Mouse (Mus musculus) limb, embryonic 15.5 days (tissue): ENCODE results near the gene Cbr1. TPM values are rescaled to one million over a fixed set of nuclear protein-coding genes. Genes with fewer than 3 reads are reported as not detected.

Experiments used
- ATAC-seq: fragments of 200-750 bp; cut with Nextera tagmentation; 2 replicates; pipeline ENCODE4 v1.8.0; 2017; ENCODE audit warnings: low read depth, moderate TSS enrichment; ENCODE audit not compliant: insufficient number of reproducible peaks, low FRiP score, low TSS enrichment
- H3K27ac ChIP-seq: fragments of 300-500 bp; sonication (generic); 2 replicates; pipeline ENCODE4 v1.5.1; 2015; ENCODE audit warnings: moderate library complexity, mild to moderate bottlenecking, inconsistent platforms
- H3K27me3 ChIP-seq: fragments of 300-500 bp; sonication (generic); 2 replicates; pipeline ENCODE4 v1.6.1; 2015; ENCODE audit warnings: inconsistent platforms
- H3K36me3 ChIP-seq: fragments of 300-500 bp; sonication (generic); 2 replicates; pipeline ENCODE4 v1.6.1; 2015; ENCODE audit warnings: inconsistent platforms
- H3K4me1 ChIP-seq: fragments of 300-500 bp; sonication (generic); 2 replicates; pipeline ENCODE4 v1.6.1; 2015; ENCODE audit warnings: inconsistent platforms
- H3K4me2 ChIP-seq: fragments of 300-500 bp; sonication (generic); 2 replicates; pipeline ENCODE4 v1.6.1; 2015; ENCODE audit warnings: mild to moderate bottlenecking, inconsistent platforms
- H3K4me3 ChIP-seq: fragments of 300-500 bp; sonication (generic); 2 replicates; pipeline ENCODE4 v1.5.1; 2015; ENCODE audit warnings: mild to moderate bottlenecking, inconsistent platforms
- H3K9ac ChIP-seq: fragments of 300-500 bp; sonication (generic); 2 replicates; pipeline ENCODE4 v1.6.1; 2015; ENCODE audit warnings: inconsistent platforms
- H3K9me3 ChIP-seq: fragments of 300-500 bp; sonication (generic); 2 replicates; pipeline ENCODE4 v1.6.1; 2016; ENCODE audit warnings: inconsistent platforms
- WGBS: fragments of 180-500 bp; shearing (Covaris S2); methylation state at CpG from one replicate; pipeline ENCODE4 v1.1.7; 2015; 5-methylcytosine and 5-hydroxymethylcytosine counted together
- polyA plus RNA-seq: library from polyadenylated mRNA; unstranded; fragments of >200 nt; fragmentation: Nextera tagmentation; extraction: Ambion mirVana; gene quantifications from 2 replicates; pipeline ENCODE4 v1.2.1, GENCODE M21; 2015

Cbr1 gene
- polyA plus RNA-seq, 1 experiment from 2014 or later, result 83.4 TPM

DNA sequence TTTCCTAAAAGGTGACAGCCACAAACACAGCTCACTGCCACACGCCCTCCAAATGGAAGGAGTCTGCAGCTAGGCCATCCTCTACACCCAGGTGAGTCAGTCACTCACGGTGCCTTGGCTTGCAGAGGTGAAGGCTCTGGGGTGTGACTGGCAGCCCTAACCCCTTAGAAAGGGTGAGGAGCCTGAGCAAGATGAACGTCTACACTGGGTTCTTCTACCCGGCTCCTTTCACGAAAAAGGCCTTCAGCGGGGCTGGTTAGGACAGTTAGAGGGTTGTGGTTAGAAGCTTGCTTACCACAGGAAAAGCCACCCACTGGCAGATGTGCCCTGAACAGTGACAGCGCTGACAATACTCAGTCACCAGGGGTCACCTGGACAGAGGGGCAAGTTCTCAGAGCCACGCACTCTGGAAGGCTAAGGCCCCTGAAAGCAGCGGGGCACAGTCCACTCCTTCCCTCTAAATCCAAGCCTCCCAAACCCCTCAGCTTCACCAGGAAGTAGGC, 19.9 kb upstream of the Cbr1 start:
- Histone ChIP-seq H3K4me1 (no peaks in the 10 kb centered on the region), H3K4me2 (no peak overlapping the region), H3K27me3 (no peaks in the 10 kb centered on the region), H3K4me3 (no peak overlapping the region), H3K36me3 (peaks cover 47% of the 10 kb centered on the region), H3K9me3 (no peaks in the 10 kb centered on the region), H3K27ac (no peak overlapping the region), H3K9ac (no peak overlapping the region)
- WGBS, result 80% methylated on average over 9 of the region's 9 CpGs
- ATAC-seq, result no peak; the same call in 1 of the 2 replicates

DNA sequence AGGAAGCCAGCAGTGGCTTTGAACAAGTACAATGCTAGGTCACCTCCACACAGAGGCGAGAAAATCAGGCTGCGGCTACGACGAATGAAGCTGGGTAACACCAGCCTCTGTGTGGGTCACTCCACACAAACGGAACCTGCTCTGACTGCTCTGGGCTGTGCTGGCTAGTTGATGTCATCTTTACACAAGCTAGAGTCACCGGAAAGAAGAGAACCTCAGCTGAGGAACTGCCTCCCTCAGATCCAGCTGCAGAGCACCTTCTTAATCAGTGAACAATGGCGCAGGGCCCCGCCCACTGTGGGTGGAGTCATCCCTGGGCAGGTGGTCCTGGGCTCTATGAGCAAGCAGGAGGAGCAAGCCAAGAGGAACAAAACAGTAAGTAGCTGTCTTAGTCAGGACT, 19.3 kb upstream of the Cbr1 start:
- no peaks in the 10 kb centered on the region for H3K9me3 ChIP-seq
- 76% methylated on average over 8 of the region's 8 CpGs for WGBS
- H3K27me3 ChIP-seq, result no peaks in the 10 kb centered on the region
- H3K27ac ChIP-seq, result no peak overlapping the region
- H3K36me3 ChIP-seq, result peaks cover 53% of the 10 kb centered on the region
- H3K4me2 ChIP-seq, result no peak overlapping the region
- H3K9ac ChIP-seq, result no peak overlapping the region
- no peaks in the 10 kb centered on the region for H3K4me1 ChIP-seq
- H3K4me3 ChIP-seq, result no peak overlapping the region
- ATAC-seq, result no peak

DNA sequence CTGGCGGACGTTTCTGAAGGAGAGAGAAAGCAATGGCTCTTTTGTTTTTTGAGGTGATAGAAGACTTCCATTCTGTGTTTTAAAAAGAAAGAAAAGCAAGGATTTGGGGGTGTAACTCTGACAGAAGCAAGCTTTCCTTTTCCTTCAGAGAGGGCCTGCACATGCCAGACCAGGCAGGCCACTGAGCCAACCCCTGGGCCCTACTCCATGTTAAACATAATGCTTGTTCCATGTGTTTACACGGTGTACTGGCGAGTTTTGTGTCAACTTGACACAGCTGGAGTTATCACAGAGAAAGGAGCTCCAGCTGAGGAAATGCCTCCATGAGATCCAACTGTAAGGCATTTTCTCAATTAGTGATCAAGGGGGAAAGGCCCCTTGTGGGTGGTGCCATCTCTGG, 17.4 kb upstream of the Cbr1 start:
- H3K4me1 ChIP-seq, result no peaks in the 10 kb centered on the region
- no peak overlapping the region for H3K4me3 ChIP-seq
- peaks cover 60% of the 10 kb centered on the region for H3K36me3 ChIP-seq
- no peaks in the 10 kb centered on the region for H3K27me3 ChIP-seq
- H3K9ac ChIP-seq, result no peak overlapping the region
- no peaks in the 10 kb centered on the region for H3K9me3 ChIP-seq
- 71% methylated on average over 4 of the region's 4 CpGs for WGBS
- ATAC-seq, result no peak
- H3K4me2 ChIP-seq, result no peak overlapping the region
- H3K27ac ChIP-seq, result no peak overlapping the region

DNA sequence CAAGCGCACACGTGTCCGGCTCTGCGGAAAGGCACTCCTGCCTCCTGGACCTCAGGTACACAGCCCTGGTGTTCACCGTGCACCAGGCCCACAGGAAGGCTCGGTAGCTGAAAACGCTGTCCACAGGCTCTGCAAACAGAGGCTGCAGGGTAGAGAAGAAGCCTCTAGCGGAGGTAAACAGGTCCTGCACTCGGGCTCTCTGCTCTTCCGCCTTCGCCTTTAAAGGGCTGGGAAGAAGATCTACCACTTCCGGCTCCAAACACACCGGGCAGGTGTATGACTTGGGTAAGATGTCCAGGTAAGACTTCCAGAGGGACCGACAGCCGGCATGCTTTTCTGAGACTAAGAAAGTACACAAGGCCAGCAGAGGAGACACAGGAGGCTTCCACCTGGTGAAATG, 14.7 kb upstream of the Cbr1 start:
- Histone ChIP-seq H3K4me2 (no peak overlapping the region), H3K4me1 (no peaks in the 10 kb centered on the region), H3K9me3 (no peaks in the 10 kb centered on the region), H3K9ac (no peak overlapping the region), H3K4me3 (no peak overlapping the region), H3K27ac (no peak overlapping the region), H3K27me3 (no peaks in the 10 kb centered on the region), H3K36me3 (peaks cover 57% of the 10 kb centered on the region)
- 94% methylated on average over 15 of the region's 15 CpGs for WGBS
- ATAC-seq, result no peak

DNA sequence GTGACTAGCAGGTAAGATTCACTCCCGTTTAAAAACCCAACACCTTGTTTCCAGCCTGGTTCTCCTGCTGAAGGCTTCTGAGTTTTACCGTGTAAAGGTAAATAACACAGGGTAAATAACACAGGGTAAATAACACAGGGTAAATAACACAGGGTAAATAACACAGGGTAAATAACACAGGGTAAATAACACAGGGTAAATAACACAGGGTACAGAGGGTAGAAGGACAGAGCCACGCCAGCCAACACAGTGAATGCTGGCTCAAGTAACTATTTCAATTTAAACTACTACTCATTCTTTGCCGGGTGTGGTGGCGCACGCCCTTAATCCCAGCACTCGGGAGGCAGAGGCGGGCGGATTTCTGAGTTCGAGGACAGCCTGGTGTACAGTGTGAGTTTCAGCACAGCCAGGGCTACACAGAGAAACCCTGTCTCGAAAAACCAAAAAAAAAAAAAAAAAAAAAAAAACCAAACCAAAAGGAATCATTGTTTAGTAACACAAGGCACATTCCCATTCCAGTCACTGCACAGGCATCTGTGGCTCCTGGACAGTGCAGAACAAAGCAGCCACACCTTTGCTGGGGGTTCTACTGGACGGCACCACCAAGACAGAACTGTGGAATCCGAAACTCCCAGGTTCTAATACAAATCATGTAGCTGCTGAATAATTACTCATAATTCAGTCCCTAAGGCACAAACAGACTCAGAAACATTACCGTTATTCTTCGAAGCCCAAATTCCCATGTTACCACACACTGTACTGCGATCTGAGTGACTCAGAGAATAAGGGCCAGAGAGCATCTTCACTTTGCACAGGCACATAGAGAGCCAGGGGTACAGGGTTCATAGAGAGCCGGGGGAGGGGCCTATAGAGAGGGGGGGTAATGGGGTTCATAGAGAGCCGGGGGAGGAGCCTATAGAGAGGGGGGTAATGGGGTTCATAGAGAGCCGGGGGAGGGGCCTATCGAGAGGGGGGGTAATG, 13.9 kb upstream of the Cbr1 start:
- H3K27ac ChIP-seq, result no peak overlapping the region
- H3K36me3 ChIP-seq, result peaks cover 55% of the 10 kb centered on the region
- ATAC-seq, result no peak
- 92% methylated on average over 20 of the region's 20 CpGs for WGBS
- H3K4me3 ChIP-seq, result no peak overlapping the region
- no peaks in the 10 kb centered on the region for H3K4me1 ChIP-seq
- H3K27me3 ChIP-seq, result no peaks in the 10 kb centered on the region
- no peak overlapping the region for H3K4me2 ChIP-seq
- H3K9ac ChIP-seq, result no peak overlapping the region
- H3K9me3 ChIP-seq, result no peaks in the 10 kb centered on the region

DNA sequence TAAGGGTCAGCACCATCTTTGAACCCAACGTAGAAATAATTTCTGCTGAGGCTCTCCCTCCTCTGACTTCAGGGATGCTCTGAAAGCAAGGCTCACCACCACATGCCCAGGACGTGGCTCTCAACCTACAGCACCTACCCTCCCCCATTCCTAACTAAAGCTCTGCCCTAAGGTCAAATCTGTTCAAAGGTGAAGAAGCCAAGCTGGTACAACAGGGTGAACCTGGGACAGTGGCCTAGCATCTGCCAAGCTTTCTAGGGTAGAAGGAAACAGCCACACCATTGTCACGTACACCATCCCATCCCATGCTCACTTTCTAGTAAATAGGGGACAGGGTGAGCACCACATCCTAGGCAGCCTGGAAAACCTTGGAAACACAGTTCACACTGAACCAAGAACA, 12.9 kb upstream of the Cbr1 start:
- peaks cover 59% of the 10 kb centered on the region for H3K36me3 ChIP-seq
- H3K27me3 ChIP-seq, result no peaks in the 10 kb centered on the region
- no peak overlapping the region for H3K27ac ChIP-seq
- 94% methylated on average over 3 of the region's 3 CpGs for WGBS
- no peak for ATAC-seq
- H3K9me3 ChIP-seq, result no peaks in the 10 kb centered on the region
- H3K4me1 ChIP-seq, result no peaks in the 10 kb centered on the region
- H3K4me3 ChIP-seq, result no peak overlapping the region
- H3K4me2 ChIP-seq, result no peak overlapping the region
- no peak overlapping the region for H3K9ac ChIP-seq

DNA sequence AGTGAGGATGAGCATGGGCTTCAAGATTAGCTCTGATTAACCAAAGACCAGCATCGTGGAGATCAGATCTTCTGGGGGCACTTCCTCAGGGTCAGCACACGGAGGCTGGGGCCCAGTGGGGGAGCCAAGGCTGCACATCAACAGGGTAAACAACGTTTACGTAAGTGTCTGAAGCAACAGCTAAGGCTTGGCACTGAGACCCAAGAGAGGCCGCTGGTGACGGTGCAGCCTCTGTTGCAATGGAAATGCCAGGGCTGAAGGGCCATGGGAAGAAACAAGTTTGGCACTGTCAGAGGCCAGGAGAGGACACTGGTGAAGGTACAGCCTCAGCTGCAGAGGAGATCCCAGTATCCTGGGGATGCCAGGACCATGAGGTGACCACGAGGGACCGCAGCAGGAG, 12.2 kb upstream of the Cbr1 start:
- H3K27ac ChIP-seq, result no peak overlapping the region

DNA sequence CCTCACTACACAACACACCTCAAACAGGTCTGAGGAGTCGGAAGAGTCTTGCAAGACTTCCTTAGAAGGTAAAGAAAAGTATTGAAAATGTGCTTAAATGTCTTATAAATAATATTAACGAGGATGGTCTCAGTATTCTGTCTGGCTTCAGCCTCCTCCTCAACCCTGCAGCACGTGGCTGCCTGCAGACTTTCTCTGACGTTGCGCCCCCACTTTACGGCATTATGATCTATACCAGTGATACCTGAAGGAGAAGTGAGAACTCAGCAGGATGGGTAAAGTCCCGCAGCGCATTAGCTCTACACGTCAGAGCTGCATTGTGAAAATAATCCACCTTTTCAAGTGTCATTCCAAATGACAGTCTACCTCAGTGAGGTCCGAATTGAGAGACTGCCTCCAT, 11.2 kb upstream of the Cbr1 start:
- H3K36me3 ChIP-seq, result peaks cover 60% of the 10 kb centered on the region
- no peak overlapping the region for H3K4me3 ChIP-seq
- H3K9me3 ChIP-seq, result no peaks in the 10 kb centered on the region
- H3K4me2 ChIP-seq, result no peak overlapping the region
- no peak overlapping the region for H3K9ac ChIP-seq
- no peaks in the 10 kb centered on the region for H3K27me3 ChIP-seq
- 91% methylated on average over 10 of the region's 10 CpGs for WGBS
- no peak overlapping the region for H3K27ac ChIP-seq
- no peaks in the 10 kb centered on the region for H3K4me1 ChIP-seq
- ATAC-seq, result no peak

More for the DNA sequence above, 12.2 kb upstream of the Cbr1 start:
- 90% methylated on average over 8 of the region's 8 CpGs for WGBS
- Histone ChIP-seq H3K36me3 (peaks cover 63% of the 10 kb centered on the region), H3K9me3 (no peaks in the 10 kb centered on the region), H3K9ac (no peak overlapping the region), H3K4me2 (no peak overlapping the region), H3K4me3 (no peak overlapping the region), H3K4me1 (no peaks in the 10 kb centered on the region), H3K27me3 (no peaks in the 10 kb centered on the region)
- no peak for ATAC-seq

DNA sequence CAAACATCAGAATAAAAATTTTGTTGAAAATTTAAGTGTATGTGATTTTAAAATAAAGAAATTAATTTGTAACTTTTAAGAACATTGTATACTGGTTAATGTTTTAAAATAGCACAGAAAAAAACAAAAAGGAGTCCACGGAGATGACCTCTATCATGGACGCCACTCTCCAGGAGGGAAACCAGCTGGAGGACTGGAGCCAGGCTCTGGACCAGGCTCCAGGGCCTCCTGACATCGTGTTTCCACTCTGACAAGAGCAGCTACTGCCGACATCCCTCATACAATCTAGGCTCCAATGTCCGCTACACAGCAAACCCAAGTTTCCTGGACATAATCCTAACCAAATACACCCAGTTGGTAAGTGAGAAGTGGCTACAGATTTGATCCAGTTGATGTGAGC, 9.9 kb upstream of the Cbr1 start:
- Histone ChIP-seq H3K4me3 (no peak overlapping the region), H3K9me3 (no peaks in the 10 kb centered on the region), H3K36me3 (peaks cover 47% of the 10 kb centered on the region), H3K27me3 (no peaks in the 10 kb centered on the region), H3K4me2 (no peak overlapping the region), H3K9ac (no peak overlapping the region), H3K27ac (no peak overlapping the region), H3K4me1 (no peaks in the 10 kb centered on the region)
- no peak for ATAC-seq
- WGBS, result 84% methylated on average over 5 of the region's 5 CpGs

DNA sequence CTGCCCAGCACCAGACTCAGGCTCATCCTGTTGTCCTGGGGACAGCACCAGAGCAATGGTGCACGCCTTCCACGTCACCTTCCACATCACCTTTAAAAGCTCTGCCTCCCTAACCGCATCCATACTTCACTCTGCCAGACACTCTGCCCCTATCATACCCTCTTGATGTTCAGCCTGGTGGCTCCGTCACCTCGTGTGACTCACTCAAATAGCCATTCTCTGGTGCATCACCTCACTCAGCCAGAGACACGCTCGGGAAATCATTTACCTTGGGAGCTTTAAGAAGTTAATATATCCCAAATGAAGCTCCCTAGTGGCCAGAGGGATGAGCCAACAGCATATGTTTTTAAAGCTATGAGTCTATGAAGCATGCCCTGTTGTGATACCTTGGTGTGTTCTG, 8.8 kb upstream of the Cbr1 start:
- Histone ChIP-seq H3K9ac (no peak overlapping the region), H3K27ac (no peak overlapping the region), H3K4me3 (no peak overlapping the region), H3K4me1 (no peaks in the 10 kb centered on the region), H3K27me3 (no peaks in the 10 kb centered on the region), H3K4me2 (no peak overlapping the region), H3K36me3 (peaks cover 42% of the 10 kb centered on the region), H3K9me3 (no peaks in the 10 kb centered on the region)
- no peak for ATAC-seq
- WGBS, result 87% methylated on average over 7 of the region's 7 CpGs

DNA sequence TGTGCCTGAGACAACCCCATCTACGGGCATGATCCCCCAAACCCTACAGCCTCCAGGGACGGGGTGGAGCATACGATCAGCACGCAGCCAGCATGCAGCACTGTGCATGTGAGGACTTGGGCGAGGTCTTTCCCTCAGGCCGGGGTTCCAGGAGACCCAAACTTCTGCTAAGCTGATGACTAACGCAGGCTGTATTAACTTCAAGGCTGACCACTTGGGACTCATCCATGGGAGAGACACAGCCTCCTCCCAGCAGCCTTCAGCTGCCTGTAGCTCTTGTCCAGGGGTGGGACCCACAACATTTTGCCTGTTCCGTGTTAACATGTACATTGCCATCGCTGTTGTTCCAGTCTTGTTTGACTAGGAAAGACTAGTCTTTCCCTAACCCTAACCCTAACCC, 8.1 kb upstream of the Cbr1 start:
- Histone ChIP-seq H3K4me3 (no peak overlapping the region), H3K4me1 (no peaks in the 10 kb centered on the region), H3K36me3 (peaks cover 42% of the 10 kb centered on the region), H3K9me3 (no peaks in the 10 kb centered on the region), H3K9ac (no peak overlapping the region), H3K27ac (no peak overlapping the region), H3K27me3 (no peaks in the 10 kb centered on the region), H3K4me2 (no peak overlapping the region)
- ATAC-seq, result no peak
- 89% methylated on average over 9 of the region's 9 CpGs for WGBS

DNA sequence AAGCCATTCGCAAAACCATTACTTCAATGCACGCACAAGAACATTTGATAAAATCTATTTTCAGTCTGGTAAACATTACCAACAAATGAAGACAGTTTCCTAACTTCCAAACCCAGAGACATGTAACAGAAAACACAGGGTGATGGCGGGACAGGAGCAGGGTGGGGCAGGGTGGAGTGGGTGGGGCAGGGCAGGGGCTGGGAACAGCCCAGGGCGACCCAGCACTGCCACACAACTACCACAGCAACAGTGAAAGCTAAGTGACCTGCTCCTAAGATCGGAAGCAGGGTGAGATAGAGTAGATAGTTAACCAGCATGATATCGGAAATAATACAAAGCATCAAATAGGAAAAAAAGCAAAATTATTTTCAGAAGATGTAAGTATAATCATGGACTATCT, 6.2 kb upstream of the Cbr1 start:
- Histone ChIP-seq H3K9ac (no peak overlapping the region), H3K27me3 (no peaks in the 10 kb centered on the region), H3K36me3 (peaks cover 30% of the 10 kb centered on the region), H3K4me1 (0 out of 2 replicates have a peak, but pooled peaks cover 5% of the 10 kb centered on the region), H3K27ac (no peak overlapping the region), H3K4me3 (no peak overlapping the region), H3K4me2 (no peak overlapping the region), H3K9me3 (no peaks in the 10 kb centered on the region)
- ATAC-seq, result no peak
- 85% methylated on average over 6 of the region's 6 CpGs for WGBS
